Mouse (Mus musculus): ENCODE measurements around the gene Dusp23. TPM values are rescaled to one million over a fixed set of nuclear protein-coding genes. Genes with fewer than 3 reads are reported as not detected.

Dusp23 gene
- total RNA-seq, 2 experiments from 2014 or later = 9.8 to 10.4 TPM

Other genes starting within 250 kb of the Dusp23 start
- gene Slamf9, start 157.6 kb downstream of the Dusp23 start, total RNA-seq (2021) = 1 to 10 TPM; 1.2 to 2.2 TPM
- under 1 TPM; 0.28 to 0.45 TPM for gene Igsf9, start 151.2 kb downstream of the Dusp23 start, total RNA-seq (2021)
- gene Tagln2, start 132.9 kb downstream of the Dusp23 start, total RNA-seq (2021) = 10 to 100 TPM; 56.8 to 58.8 TPM
- 1 to 10 TPM in 1 of 2 experiments, not detected in 1; 1.2 TPM for gene Cfap45, start 112.2 kb downstream of the Dusp23 start, total RNA-seq (2021)
- gene Vsig8, start 77.0 kb downstream of the Dusp23 start, total RNA-seq (2021) = not detected
- under 1 TPM; 0.37 to 0.39 TPM for gene Slamf8, start 42.4 kb downstream of the Dusp23 start, total RNA-seq (2021)
- gene Fcrl6, start 30.4 kb downstream of the Dusp23 start, total RNA-seq (2021) = not detected
- gene Crp, start 65.1 kb upstream of the Dusp23 start, total RNA-seq (2021) = under 1 TPM in 1 of 2 experiments, not detected in 1; 0.33 TPM

Data from heart, adult 18-20 months (tissue).